Mouse (Mus musculus): ENCODE data around the gene Fam227a.

DNA sequence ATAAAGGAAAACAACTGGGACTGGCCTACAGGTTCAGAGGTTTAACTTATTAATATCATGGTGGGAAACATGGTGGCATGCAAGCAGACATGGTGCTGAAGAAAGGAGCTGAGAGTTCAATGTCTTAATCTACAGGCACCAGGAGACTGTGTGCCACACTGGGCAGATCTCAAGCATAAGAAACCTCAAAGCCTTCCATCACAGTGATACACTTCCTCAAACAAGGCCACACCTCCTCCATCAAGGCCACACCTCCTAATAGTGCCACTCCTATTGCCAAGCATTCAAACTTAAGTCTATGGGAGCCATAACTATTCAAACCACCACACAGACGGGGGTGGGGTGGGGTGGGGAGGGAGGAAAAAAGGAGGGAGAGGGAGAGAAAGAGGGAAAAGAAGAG is 77.2 kb downstream of the Fam227a start:
- TF ChIP-seq CTCF (IDR thresholded peaks at IDR 0.05; ENCODE audit: borderline replicate concordance, insufficient read depth, low read length), result no peak
- TF ChIP-seq POLR2A (IDR thresholded peaks at IDR 0.05; ENCODE audit: low read depth, low read length), result no peak

All from embryonic fibroblast, embryonic 13.5 days (primary cell).